Mouse (Mus musculus): ENCODE data around the gene Stmn1. TPM values are rescaled to one million over a fixed set of nuclear protein-coding genes. Genes with fewer than 3 reads are reported as not detected.

The Stmn1 gene
- polyA plus RNA-seq, 1 experiment: 9.8 TPM

GRCm38 (mm10) chr4:134467435-134468214 lies 495 bp upstream of the Stmn1 start:
- H3K4me3 ChIP-seq (ENCODE audit: low read depth, low read length): peak overlapping the region; percentile 92
- peaks cover 1% of the 10 kb centered on the region; the same call in 1 of the 2 replicates for H3K4me1 ChIP-seq (ENCODE audit: control insufficient read depth, insufficient read depth, insufficient read length, low read length)
- no peaks in the 10 kb centered on the region for H3K27me3 ChIP-seq (ENCODE audit: control insufficient read depth, insufficient read depth, low read length)
- TF ChIP-seq POLR2A (IDR thresholded peaks at IDR 0.05; ENCODE audit: low read depth, low read length) (no peak; the same call in 1 of the 2 replicates), CTCF (IDR thresholded peaks at IDR 0.05; ENCODE audit: extremely low read depth, insufficient read length, insufficient replicate concordance, low read depth, low read length) (no peak)
- WGBS: under 1% methylated on average over 31 of the region's 31 CpGs
- H3K36me3 ChIP-seq (ENCODE audit: control insufficient read depth, insufficient read depth, low read length): 0 out of 2 replicates have a peak, but pooled peaks cover 3% of the 10 kb centered on the region
- peak overlapping the region; percentile 1; the same call in 1 of the 2 replicates for H3K27ac ChIP-seq (ENCODE audit: insufficient read depth, low read depth, low read length)

GRCm38 (mm10) chr4:134468578-134469266 lies 602 bp downstream of the Stmn1 start:
- TF ChIP-seq POLR2A (IDR thresholded peaks at IDR 0.05; ENCODE audit: low read depth, low read length): no peak; the same call in 1 of the 2 replicates
- no peak for TF ChIP-seq CTCF (IDR thresholded peaks at IDR 0.05; ENCODE audit: extremely low read depth, insufficient read length, insufficient replicate concordance, low read depth, low read length)
- Histone ChIP-seq H3K27me3 (ENCODE audit: control insufficient read depth, insufficient read depth, low read length) (no peaks in the 10 kb centered on the region), H3K27ac (ENCODE audit: insufficient read depth, low read depth, low read length) (no peak overlapping the region; the same call in 1 of the 2 replicates), H3K4me3 (ENCODE audit: low read depth, low read length) (peak overlapping the region; percentile 92), H3K36me3 (ENCODE audit: control insufficient read depth, insufficient read depth, low read length) (0 out of 2 replicates have a peak, but pooled peaks cover 6% of the 10 kb centered on the region), H3K4me1 (ENCODE audit: control insufficient read depth, insufficient read depth, insufficient read length, low read length) (peaks cover 1% of the 10 kb centered on the region; the same call in 1 of the 2 replicates)
- under 1% methylated on average over 68 of the region's 68 CpGs for WGBS

DNA sequence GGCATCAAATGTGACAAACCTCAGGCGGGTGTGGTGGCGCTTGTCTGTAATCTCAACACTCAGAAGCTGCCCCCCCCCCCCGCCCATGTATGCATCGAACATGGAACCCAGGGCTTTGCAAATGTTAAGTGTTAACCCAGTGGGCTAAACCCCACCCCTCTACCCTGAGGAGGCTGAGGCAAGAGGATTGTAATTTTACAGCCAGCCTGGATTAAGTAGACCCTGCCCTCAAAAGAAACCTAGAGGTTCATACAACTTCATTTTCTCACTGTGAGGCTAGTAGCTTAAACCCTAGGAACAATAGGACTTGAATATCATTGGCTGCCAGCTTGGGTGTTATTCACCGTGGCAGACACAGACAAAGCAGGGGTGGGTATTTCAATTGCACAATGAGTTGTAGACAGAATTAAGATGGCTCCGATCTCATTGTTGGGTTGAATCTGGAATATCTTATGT lies 1.2 kb downstream of the Stmn1 start:
- Histone ChIP-seq H3K4me3 (ENCODE audit: low read depth, low read length) (peak overlapping the region; percentile 92; the same call in 1 of the 2 replicates), H3K27ac (ENCODE audit: insufficient read depth, low read depth, low read length) (no peak overlapping the region), H3K27me3 (ENCODE audit: control insufficient read depth, insufficient read depth, low read length) (no peaks in the 10 kb centered on the region), H3K4me1 (ENCODE audit: control insufficient read depth, insufficient read depth, insufficient read length, low read length) (peaks cover 1% of the 10 kb centered on the region; the same call in 1 of the 2 replicates), H3K36me3 (ENCODE audit: control insufficient read depth, insufficient read depth, low read length) (peaks cover 10% of the 10 kb centered on the region; the same call in 1 of the 2 replicates)
- TF ChIP-seq POLR2A (IDR thresholded peaks at IDR 0.05; ENCODE audit: low read depth, low read length) (no peak), CTCF (IDR thresholded peaks at IDR 0.05; ENCODE audit: extremely low read depth, insufficient read length, insufficient replicate concordance, low read depth, low read length) (no peak)
- WGBS: 8% methylated on average over 6 of the region's 6 CpGs

- Histone ChIP-seq H3K4me3 (ENCODE audit: low read depth, low read length) (no peak overlapping the region), H3K27ac (ENCODE audit: insufficient read depth, low read depth, low read length) (no peak overlapping the region), H3K36me3 (ENCODE audit: control insufficient read depth, insufficient read depth, low read length) (peaks cover 10% of the 10 kb centered on the region; the same call in 1 of the 2 replicates), H3K4me1 (ENCODE audit: control insufficient read depth, insufficient read depth, insufficient read length, low read length) (peaks cover 1% of the 10 kb centered on the region; the same call in 1 of the 2 replicates), H3K27me3 (ENCODE audit: control insufficient read depth, insufficient read depth, low read length) (no peaks in the 10 kb centered on the region)
- whole genome bisulfite sequencing: 52% methylated on average over 3 of the region's 3 CpGs
- TF ChIP-seq POLR2A (IDR thresholded peaks at IDR 0.05; ENCODE audit: low read depth, low read length): no peak
- no peak for TF ChIP-seq CTCF (IDR thresholded peaks at IDR 0.05; ENCODE audit: extremely low read depth, insufficient read length, insufficient replicate concordance, low read depth, low read length)
These were observed 1.9 kb downstream of the Stmn1 start for GRCm38 (mm10) chr4:134469985-134470384.

DNA sequence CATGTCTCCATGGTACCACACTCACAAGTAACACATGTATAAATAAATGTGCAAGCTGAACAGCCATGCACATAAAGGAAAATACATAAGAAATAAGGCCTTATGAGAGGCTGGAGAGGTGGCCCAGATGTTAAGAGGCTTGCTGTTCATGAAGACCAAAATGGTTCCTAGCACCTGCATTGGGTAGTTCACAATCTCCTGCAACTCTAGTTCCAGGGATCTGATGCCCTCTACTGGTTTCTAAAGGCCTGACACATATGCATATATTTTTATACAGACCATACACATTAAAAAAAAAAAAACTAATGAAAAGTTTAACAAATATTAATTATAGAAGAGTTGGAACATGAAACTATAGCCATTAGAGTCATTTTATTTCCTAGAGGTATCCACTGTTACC lies 3.3 kb downstream of the Stmn1 start:
- no peaks in the 10 kb centered on the region for H3K27me3 ChIP-seq (ENCODE audit: control insufficient read depth, insufficient read depth, low read length)
- no peak overlapping the region for H3K4me3 ChIP-seq (ENCODE audit: low read depth, low read length)
- H3K27ac ChIP-seq (ENCODE audit: insufficient read depth, low read depth, low read length): no peak overlapping the region
- H3K36me3 ChIP-seq (ENCODE audit: control insufficient read depth, insufficient read depth, low read length): peaks cover 10% of the 10 kb centered on the region; the same call in 1 of the 2 replicates
- no peak for TF ChIP-seq CTCF (IDR thresholded peaks at IDR 0.05; ENCODE audit: extremely low read depth, insufficient read length, insufficient replicate concordance, low read depth, low read length)
- no peak for TF ChIP-seq POLR2A (IDR thresholded peaks at IDR 0.05; ENCODE audit: low read depth, low read length)
- H3K4me1 ChIP-seq (ENCODE audit: control insufficient read depth, insufficient read depth, insufficient read length, low read length): peaks cover 1% of the 10 kb centered on the region; the same call in 1 of the 2 replicates

GRCm38 (mm10) chr4:134473764-134474163 lies 5.6 kb downstream of the Stmn1 start:
- peaks cover 10% of the 10 kb centered on the region; the same call in 1 of the 2 replicates for H3K36me3 ChIP-seq (ENCODE audit: control insufficient read depth, insufficient read depth, low read length)
- H3K4me1 ChIP-seq (ENCODE audit: control insufficient read depth, insufficient read depth, insufficient read length, low read length): no peaks in the 10 kb centered on the region
- 89% methylated on average over 4 of the region's 4 CpGs for WGBS
- TF ChIP-seq POLR2A (IDR thresholded peaks at IDR 0.05; ENCODE audit: low read depth, low read length): no peak
- H3K4me3 ChIP-seq (ENCODE audit: low read depth, low read length): no peak overlapping the region
- no peak overlapping the region for H3K27ac ChIP-seq (ENCODE audit: insufficient read depth, low read depth, low read length)
- H3K27me3 ChIP-seq (ENCODE audit: control insufficient read depth, insufficient read depth, low read length): no peaks in the 10 kb centered on the region

- H3K36me3 ChIP-seq (ENCODE audit: control insufficient read depth, insufficient read depth, low read length): peaks cover 10% of the 10 kb centered on the region; the same call in 1 of the 2 replicates
- H3K4me3 ChIP-seq (ENCODE audit: low read depth, low read length): no peak overlapping the region
- no peaks in the 10 kb centered on the region for H3K27me3 ChIP-seq (ENCODE audit: control insufficient read depth, insufficient read depth, low read length)
- H3K27ac ChIP-seq (ENCODE audit: insufficient read depth, low read depth, low read length): no peak overlapping the region
- no peaks in the 10 kb centered on the region for H3K4me1 ChIP-seq (ENCODE audit: control insufficient read depth, insufficient read depth, insufficient read length, low read length)
- TF ChIP-seq CTCF (IDR thresholded peaks at IDR 0.05; ENCODE audit: extremely low read depth, insufficient read length, insufficient replicate concordance, low read depth, low read length) (no peak), POLR2A (IDR thresholded peaks at IDR 0.05; ENCODE audit: low read depth, low read length) (no peak)
- WGBS: 78% methylated on average over 8 of the region's 8 CpGs
These were observed 6.1 kb downstream of the Stmn1 start for GRCm38 (mm10) chr4:134474240-134474639.
